Mouse (Mus musculus): ENCODE data around the gene Atp23.

Gene Atp23

GRCm38 (mm10) chr10:126911479-126911878, 10.3 kb upstream of the Atp23 start:
- no peak for DNase-seq (ENCODE audit: low read depth, low spot score)

- DNase-seq (ENCODE audit: low read depth, low spot score): no peak
Measured at GRCm38 (mm10) chr10:126906811-126907210, 5.7 kb upstream of the Atp23 start.

GRCm38 (mm10) chr10:126905650-126906075, 4.5 kb upstream of the Atp23 start:
- peak; percentile 97 for DNase-seq (ENCODE audit: low read depth, low spot score)

GRCm38 (mm10) chr10:126905086-126905485, 3.9 kb upstream of the Atp23 start:
- DNase-seq (ENCODE audit: low read depth, low spot score): no peak

- DNase-seq (ENCODE audit: low read depth, low spot score): no peak
Measured at GRCm38 (mm10) chr10:126904221-126904620, 3.1 kb upstream of the Atp23 start.

- no peak for DNase-seq (ENCODE audit: low read depth, low spot score)
Measured at GRCm38 (mm10) chr10:126901488-126901843, 311 bp upstream of the Atp23 start.

GRCm38 (mm10) chr10:126895891-126896290, 5.3 kb downstream of the Atp23 start:
- no peak for DNase-seq (ENCODE audit: low read depth, low spot score)

GRCm38 (mm10) chr10:126894061-126894460, 7.1 kb downstream of the Atp23 start:
- DNase-seq (ENCODE audit: low read depth, low spot score): no peak

- no peak for DNase-seq (ENCODE audit: low read depth, low spot score)
Measured at GRCm38 (mm10) chr10:126893145-126893544, 8.0 kb downstream of the Atp23 start.

- DNase-seq (ENCODE audit: low read depth, low spot score): no peak
Measured at GRCm38 (mm10) chr10:126873755-126874154, 27.4 kb downstream of the Atp23 start.

- DNase-seq (ENCODE audit: low read depth, low spot score): no peak
Measured at GRCm38 (mm10) chr10:126872256-126872655, 28.9 kb downstream of the Atp23 start.

- DNase-seq (ENCODE audit: low read depth, low spot score): peak; percentile 79
Measured at GRCm38 (mm10) chr10:126869372-126870318, 31.5 kb downstream of the Atp23 start.

GRCm38 (mm10) chr10:126865284-126865683, 35.9 kb downstream of the Atp23 start:
- no peak for DNase-seq (ENCODE audit: low read depth, low spot score)

- peak; percentile 36 for DNase-seq (ENCODE audit: low read depth, low spot score)
Measured at GRCm38 (mm10) chr10:126862193-126862592, 39.0 kb downstream of the Atp23 start.

- peak; percentile 46 for DNase-seq (ENCODE audit: low read depth, low spot score)
Measured at GRCm38 (mm10) chr10:126853286-126853685, 47.9 kb downstream of the Atp23 start.

GRCm38 (mm10) chr10:126845309-126845911, 55.7 kb downstream of the Atp23 start:
- peak; percentile 81 for DNase-seq (ENCODE audit: low read depth, low spot score)

- peak; percentile 80 for DNase-seq (ENCODE audit: low read depth, low spot score)
Measured at GRCm38 (mm10) chr10:126844689-126845088, 56.5 kb downstream of the Atp23 start.

GRCm38 (mm10) chr10:126840266-126840665, 60.9 kb downstream of the Atp23 start:
- DNase-seq (ENCODE audit: low read depth, low spot score): no peak

GRCm38 (mm10) chr10:126833006-126833405, 68.1 kb downstream of the Atp23 start:
- DNase-seq (ENCODE audit: low read depth, low spot score): peak; percentile 43

GRCm38 (mm10) chr10:126831329-126831728, 69.8 kb downstream of the Atp23 start:
- DNase-seq (ENCODE audit: low read depth, low spot score): no peak

- DNase-seq (ENCODE audit: low read depth, low spot score): no peak
Measured at GRCm38 (mm10) chr10:126828618-126829017, 72.5 kb downstream of the Atp23 start.

- peak; percentile 58 for DNase-seq (ENCODE audit: low read depth, low spot score)
Measured at GRCm38 (mm10) chr10:126827941-126828593, 73.1 kb downstream of the Atp23 start.
